Mouse (Mus musculus): ENCODE measurements at regions not wholly inside any gene's neighbourhood (a gene's known extent, or its start where the extent isn't known, plus 50 kb on each side); places are given as distances from the start of the nearest gene placed in this dataset.
"Not testable (repeated sequence)": the region's sequence is repeated elsewhere in the genome, so short reads cannot be mapped to it uniquely, and the experiment has no call there.

DNA sequence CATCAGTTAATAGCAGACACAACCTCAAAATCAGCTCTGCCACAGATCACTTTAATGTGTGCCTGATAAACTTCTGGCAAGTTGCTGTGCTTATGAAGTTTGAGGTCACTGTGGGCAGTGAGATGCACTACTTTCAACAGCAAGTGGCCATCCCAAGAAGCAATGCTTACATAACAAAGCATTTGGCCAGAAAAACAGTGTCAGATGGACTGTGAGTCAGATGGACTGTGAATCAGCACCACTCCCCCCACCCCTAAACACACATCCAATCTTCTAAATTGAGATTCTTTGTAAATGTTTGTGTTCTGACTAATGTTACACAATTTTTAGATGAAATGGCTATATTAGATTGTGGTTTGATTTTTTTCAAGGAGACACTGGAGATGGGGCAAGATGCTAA lies 550.7 kb downstream of the Nxph1 start:
- in situ Hi-C loops (cut with MboI, MseI): no loop called here

DNA sequence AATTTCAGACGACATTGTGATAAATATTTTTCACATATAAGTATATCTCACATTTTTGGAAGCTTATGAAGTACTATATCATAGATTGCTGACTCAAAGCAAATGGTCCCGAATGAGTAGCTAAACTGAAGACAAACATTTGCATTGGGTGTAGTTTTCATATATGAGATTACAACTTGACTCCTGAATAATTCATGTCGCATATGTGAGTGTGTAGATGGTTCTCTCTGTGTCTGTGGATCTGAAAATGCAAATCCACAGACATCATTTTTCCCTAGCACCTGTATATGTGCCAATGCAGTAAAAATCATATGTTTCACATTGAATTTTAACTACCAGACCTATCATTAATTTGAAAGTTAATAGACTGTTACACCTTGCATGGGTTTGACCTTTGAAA lies 586.2 kb downstream of the Nxph1 start:
- in situ Hi-C loops (cut with MboI, MseI): loop anchor here (25.0 kb wide), 1 partner anchor 897 kb away; no protein-coding TSS in a partner anchor

DNA sequence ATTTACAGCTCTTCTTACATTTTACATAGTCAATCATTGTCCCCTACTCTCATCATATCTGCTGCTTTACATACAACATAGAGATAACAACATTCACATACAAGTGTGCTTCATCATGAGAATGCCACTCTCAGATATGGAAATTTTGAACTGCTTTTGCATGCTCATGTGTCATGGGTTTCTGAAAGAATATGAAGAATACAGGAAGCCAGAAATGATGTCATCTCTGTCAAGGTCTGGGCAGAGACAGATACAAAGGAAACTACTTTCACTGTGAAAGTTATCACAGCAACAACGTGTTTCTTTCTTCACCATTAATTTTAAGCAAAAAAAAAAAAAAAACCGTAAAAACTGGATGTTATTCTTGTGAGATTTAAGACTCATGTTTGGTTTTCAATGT lies 590.5 kb downstream of the Nxph1 start:
- in situ Hi-C loops (cut with MboI, MseI): loop anchor here (25.0 kb wide), 1 partner anchor 901 kb away; no protein-coding TSS in a partner anchor

DNA sequence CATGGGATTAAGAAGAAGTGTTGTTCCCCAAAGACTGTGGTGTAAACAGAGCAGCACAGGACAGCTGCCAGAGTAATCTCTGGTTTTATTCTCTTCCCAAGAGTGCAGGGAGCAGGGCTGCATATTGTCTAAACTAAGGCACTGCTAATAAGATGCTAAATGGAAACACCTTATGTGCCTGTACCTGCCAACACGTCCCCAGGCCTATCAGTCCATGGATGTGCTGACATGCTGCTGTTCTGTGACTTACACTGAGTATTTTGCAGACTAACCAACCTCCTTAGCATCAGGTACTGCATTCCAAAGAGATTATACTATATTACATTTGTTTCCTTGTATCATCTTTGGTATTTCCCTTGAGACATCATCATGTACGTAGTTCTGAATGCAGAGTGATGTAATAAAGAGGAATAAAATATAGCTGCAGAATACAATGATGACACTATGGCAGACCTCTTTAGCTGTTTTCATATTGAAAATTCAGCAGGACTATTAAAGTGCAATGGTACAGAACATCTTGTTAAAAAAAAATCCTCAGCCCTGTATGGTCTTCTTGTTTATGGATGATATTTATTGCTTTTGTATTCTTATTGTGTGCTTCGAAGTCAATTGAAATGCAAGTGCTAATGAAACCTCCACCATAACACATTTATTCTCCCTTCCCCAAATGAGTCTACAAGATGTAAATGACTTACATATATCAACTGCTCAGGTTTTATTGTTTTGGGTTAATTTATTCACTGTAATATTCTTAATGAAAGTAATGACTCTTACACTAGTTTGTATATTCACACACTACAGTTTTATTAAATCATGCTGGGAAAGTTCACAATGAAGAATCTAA lies 602.1 kb downstream of the Nxph1 start:
- in situ Hi-C loops (cut with MboI, MseI): loop anchor here (25.0 kb wide), 1 partner anchor 1488 kb away; no protein-coding TSS in a partner anchor

DNA sequence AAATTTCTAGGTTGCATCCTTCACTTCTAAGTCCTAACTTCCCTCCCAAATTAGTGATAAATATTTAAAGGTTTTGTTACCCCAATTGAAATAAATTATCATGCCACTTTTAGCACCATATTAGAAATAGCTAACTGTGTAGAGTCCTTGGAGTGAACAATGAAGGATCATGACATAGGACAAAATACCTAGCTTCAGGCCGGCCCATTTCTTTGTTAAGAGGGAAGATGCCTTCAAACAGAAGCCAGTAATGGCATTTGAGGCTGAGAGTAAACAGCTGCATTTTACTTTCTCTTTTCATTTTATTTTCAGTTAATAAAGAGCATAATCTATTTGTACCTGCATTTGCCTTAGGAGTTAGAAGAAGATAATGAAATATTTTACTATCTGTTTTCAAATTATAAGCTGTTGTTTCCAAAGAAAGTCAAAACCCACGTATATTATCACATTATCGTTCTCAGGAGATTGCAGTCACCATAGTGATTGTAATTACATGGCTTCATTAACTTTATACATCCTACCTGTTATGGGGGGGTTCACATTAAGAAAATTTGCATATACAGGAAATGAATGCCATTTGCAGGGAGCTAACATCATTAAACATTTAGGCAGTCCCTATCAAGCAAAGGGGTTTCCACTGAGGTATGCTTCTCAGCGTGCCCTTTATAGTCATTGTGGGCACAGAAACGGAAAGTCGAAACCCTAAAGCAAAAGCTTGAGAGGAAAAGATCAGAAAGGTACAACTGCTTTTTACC lies 615.2 kb downstream of the Nxph1 start:
- in situ Hi-C loops (cut with MboI, MseI): loop anchor here (10.0 to 25.0 kb wide), 2 partner anchors 751 to 1501 kb away; no protein-coding TSS in a partner anchor

DNA sequence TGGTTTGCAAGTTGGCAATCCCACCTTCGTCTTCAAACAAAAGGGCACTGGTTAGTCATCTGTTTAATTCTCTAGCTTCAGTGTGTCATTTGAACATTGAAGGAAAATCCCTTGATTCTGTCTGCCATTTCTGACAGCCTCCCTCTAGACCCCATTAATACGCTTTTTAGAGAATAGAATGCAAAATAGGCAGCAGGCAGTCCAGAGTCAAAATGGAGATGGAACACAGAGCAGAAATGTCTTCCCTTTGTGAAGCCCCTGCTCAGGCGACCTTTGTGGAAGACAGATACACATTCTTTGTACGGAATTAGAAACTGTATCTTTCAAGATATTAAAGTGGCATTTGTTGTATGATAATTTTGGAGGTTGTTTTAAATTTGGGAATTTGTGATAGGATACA lies 623.6 kb downstream of the Nxph1 start:
- in situ Hi-C loops (cut with MboI, MseI): loop anchor here (25.0 kb wide), 1 partner anchor 1509 kb away; no protein-coding TSS in a partner anchor

DNA sequence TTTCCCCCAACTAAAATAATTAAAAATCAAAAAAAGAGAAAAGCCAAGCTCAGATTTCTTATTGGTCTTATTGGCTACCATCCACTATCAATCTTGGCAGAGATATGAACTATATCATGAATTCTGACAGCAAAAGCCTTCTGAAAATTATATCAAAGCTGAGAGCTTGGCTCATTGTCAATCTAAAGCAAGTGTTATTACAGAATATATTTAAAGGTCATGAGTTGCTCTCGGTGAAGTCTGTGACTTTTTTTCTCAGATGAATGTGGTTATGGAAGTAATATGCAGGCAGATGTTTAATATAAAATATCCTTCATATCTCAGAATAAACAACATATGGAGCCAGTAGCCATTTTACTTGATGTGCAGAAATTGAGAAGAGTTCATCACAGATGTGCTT lies 645.2 kb downstream of the Nxph1 start:
- in situ Hi-C loops (cut with MboI, MseI): no loop called here

DNA sequence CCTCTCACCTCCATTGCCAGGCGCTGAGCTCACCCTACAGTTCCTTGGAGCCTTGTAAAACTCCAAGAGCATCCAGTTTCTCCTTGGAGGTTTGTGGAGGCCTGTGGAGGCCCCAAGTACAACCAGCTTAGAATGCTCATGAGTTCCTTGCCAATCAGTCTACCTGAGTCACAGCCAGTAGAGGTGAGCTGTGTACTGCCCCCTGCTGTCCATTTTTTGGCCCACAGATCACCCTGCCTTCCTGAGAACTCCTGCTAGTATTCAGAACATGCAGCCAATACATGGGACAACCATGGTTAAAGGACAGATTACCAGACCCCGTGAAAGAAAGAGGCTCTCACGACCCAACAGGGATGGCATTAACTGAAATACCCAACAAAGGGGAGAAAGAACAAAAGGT lies 651.2 kb downstream of the Nxph1 start:
- in situ Hi-C loops (cut with MboI, MseI): no loop called here

DNA sequence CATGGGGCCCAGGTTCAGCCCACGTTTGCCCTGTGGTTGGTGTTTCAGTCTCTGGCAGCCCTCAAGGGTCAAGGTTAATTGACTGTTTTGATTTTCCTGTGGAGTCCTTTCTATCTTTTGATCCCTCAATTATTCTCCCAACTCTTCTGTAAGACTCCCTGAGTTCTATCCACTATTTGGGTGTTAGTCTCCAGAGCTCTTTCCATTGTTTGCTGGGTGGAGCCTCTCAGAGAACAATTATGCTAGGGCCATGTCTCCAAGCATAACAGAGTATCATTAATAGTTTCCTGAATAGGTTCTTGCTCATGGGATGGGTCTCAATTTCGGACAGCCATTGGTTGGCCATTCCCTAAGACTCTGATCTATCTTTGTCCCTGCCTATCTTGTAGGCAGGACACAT lies 685.7 kb downstream of the Nxph1 start:
- in situ Hi-C loops (cut with MboI, MseI): no loop called here

DNA sequence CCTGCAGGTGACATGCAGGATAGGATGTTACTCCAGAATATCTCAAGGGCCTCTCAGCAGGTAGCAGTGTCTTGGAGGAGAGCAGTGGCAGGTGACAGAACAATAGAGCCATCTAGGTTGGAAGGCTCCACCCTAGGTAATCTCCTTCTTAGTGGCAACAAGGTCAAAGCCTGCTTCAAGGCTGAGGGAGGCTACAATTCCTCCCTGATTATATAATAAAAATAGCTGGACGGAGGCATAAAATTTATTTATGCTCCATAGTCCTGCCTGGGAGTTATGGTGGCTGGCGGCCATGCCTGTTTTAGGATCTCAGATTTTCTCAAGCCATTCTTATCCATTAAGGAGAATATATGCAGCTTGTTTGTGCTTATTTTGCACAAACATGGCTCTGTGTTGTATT lies 695.2 kb downstream of the Nxph1 start:
- in situ Hi-C loops (cut with MboI, MseI): not testable (repeated sequence)

DNA sequence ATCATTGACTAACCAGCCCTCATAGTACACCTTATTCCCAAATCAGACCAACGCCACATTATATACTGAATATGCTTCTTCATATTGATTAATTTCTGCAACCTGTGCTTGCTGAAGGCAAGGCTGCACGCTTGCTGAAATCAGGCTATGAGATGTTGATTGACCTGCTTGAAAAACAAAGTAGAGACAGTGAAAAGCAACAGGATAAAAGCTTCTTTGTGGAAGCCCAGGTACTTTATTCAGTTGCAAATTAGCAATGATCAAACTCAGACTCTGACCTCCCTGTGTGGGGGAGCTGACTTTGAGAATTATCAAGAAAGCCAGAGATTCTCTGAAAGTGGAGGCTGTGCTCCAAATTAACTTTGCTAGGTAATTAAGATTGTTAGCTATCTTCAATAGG lies 695.7 kb downstream of the Nxph1 start:
- in situ Hi-C loops (cut with MboI, MseI): not testable (repeated sequence)

DNA sequence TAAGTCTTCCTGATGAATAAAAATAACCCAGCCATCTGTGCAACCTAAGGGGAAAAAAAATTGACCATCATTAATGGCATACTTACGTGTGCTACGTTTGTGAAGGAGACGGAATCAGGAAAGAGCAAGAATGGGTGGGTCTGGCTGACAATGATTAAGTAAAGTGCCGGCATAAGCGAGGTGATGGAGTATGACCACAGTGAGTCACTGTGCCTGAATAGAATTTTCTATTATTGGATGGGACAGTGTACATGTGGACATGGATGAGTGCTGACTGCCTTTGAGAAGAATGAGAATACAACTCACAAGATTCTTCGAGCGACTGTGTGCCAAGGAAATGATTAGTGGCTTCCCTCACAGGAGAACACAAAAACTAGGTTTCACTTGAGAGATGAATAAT lies 711.4 kb downstream of the Nxph1 start:
- in situ Hi-C loops (cut with MboI, MseI): no loop called here

DNA sequence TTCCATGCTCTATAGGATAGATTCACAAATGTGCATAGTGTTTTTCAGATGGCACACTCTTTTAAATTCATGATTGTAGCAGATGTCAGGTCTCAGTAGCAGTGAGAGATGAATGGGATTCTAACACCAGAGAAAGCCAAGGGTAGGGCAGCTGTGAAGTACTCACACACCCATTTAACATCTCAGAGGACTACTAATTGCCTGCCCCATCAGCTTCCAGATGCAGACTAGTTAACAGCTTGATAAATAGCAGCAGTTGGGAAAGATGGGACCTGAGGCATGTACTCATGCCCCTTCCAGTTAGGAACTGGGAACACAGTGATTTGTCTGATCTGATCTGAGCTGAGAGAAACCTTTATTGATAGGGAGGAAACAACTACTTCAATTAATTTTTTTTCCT lies 737.0 kb downstream of the Nxph1 start:
- in situ Hi-C loops (cut with MboI, MseI): no loop called here

DNA sequence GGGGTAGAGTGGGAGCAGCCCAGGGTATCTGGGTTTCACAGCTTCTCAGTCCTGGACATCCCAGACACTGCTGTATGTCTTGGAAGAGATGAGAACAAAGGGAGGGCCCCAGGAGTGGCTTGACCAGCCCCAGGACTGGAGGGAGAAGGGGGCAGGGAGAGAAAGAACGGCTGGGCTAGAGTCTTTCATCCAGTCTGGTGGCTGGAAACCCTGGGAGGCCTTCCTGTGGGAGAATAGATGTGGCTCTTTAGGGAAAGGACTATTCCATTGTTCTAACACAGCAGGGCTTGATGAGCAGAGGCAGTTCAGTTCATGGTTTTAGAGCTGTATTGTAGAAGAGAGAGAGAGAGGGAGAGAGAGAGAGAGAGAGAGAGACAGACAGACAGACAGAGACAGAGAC lies 745.5 kb downstream of the Nxph1 start:
- in situ Hi-C loops (cut with MboI, MseI): no loop called here

DNA sequence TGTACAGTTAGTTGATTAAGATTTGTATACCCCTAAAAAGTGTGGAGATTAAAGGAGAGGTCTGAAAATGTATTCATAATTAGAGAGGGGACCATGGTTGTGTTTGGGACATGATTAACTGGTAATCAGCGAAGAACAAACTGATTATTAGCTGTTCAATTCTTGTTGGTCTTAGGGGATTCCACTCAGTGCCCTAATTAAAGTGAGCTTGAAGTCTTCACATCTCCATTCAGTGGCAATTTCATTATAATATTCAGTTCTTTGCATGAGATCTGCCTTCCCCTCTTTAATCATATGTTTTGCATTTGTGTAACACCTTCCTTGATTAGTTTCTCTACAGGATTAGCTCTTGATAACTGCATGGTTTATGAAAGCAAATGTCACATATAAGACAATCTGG lies 749.5 kb downstream of the Nxph1 start:
- in situ Hi-C loops (cut with MboI, MseI): no loop called here

DNA sequence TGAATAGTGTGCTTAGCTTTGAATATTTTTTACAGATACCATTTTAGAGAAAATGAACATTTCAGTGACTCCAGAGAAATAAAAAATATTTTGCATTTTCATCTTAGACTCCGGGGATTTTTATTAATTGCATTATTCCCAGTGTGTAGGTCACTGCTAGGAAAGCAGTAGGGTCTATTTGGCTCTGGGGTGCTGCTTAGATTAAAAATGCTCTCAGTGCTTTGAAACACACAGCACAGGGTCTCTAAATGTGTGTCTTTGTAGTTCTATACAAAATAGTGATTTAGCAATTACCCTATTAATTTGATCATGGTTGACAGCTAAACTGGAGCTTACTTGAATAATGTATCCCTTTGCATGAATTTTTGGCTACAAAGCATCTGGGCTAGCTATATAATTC lies 750.0 kb downstream of the Nxph1 start:
- in situ Hi-C loops (cut with MboI, MseI): no loop called here

Data from T-helper 2 cell (primary cell).